Mouse (Mus musculus) frontal cortex, postnatal 25 days (tissue): ENCODE results near the gene Ints3.

Experiments used
- DNase-seq, 2 experiments: peaks; one replicate each; pipeline ENCODE4 v3.0.0; 2022; ENCODE audit warnings: low spot score in 2 of 2

The Ints3 gene

DNA sequence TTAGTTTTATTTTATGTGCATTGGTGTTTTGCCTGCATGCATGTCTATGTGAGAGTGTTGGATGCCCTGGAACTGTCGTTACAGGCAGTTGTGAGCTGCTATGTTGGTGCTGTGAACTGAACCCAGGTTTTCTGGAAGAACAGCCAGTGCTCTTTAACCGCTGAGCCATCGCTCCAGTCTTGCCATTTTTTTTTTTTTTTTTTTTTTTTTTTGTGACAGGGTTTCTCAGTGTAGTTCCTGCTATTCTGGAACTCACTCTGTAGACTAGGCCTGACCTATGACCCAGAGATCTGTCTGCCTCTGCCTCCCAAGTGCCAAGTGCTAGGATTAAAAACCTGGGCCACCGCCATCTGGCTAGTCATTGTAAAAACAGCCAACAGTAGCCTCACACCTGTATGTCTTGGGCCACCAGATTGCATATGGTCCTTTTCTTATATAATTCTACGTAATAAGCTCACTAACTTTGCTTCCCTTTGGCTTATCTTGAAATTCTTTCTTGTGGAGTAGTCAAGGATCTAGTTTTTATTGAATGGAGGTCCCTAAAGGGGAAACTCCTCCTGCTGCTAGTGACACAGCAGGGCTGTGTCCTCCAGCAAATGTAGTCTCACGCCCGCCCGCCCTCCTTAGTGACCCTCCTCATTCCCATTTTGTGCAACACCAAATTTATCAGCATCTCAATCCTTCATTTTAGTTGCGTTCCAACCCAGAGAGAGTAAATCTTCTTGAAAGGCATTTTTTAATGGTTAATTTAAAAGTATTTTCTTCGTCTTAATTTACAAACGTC, 12.2 kb upstream of the Ints3 start:
- no peak for DNase-seq

DNA sequence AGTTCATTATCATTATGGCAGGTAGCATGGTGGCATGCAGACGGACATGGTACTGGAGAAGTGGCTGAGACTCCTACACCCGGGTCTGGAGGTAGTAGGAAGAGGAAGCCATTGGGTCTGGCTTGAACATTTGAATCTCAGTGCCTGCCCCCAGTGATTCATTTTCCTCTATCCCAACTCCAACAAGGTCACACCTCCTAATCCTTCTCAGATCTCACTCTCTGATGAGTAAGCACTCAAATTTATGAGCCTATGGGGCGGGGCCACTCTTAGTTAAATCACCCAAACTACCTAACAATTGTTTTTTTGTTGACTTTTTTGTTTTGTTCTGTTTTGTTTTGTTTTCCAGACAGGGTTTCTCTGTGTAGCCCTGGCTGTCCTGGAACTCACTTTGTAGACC, 10.6 kb upstream of the Ints3 start:
- DNase-seq = no peak

DNA sequence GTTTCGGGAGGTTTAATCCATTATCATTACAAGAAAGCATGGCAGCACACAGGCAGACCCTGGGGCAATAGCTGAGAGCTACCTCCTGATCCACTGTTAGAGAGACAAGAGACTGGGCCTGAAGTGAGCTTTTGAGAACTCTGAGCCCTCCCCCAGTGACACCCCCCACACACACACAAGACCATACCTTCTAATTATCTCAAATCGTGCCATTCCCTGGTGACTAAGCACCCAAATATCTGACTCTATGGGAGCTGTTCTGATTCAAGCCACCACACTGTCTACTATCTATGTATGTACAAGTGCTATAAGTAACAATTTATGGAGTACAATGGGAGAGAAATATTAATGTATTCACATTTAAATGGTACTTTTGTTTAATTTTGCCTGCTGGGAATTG, 7.3 kb upstream of the Ints3 start:
- DNase-seq = no peak

DNA sequence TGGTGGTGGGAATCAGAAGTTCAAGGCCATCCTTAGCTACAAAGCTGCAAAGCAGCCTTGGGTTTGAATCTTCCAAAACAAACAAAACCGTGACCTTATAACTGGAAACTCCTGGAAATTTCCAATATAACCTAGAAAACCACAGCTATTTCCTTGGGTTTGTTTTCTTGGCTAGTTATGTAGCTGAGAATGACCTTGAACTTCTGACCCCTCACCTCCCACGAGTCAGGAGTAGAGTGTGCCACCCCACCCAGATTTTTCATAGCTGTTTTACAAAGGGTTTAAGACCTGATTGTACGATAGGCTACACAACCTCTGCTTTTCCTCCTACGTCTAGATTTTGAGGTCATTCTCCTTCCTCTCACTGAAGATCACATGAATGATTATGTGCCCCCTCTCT, 3.7 kb upstream of the Ints3 start:
- no peak for DNase-seq

DNA sequence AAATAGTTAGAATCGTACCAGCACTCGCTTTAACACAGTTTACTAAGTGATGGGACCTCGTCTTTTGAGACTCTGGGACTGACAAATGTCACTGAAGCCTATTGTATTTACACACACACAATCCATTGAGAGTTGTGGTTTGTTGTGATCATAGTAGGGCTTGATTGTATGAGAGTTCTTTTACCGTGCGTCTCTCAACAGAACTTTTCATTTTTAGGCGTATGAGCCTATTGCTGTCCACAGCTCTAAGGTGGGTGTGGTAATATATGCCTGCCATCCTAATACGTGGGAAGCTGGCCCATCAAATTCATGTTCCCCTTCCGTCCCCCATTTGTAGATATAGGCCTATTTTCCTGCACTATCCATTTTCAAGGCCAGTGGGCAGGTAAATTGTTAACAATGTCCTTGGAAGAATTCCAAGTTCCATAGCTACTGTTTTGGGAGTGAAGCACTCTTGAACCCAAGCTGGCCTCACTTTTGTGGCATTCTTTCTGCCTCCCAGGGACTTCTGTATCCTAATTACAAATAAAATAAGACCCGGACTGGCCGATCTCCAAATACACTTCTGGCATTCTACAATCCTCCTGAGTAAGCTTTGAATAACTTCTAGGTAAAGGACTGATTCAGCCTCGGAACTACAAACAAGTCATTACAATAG, 780 bp upstream of the Ints3 start:
- no peak for DNase-seq

DNA sequence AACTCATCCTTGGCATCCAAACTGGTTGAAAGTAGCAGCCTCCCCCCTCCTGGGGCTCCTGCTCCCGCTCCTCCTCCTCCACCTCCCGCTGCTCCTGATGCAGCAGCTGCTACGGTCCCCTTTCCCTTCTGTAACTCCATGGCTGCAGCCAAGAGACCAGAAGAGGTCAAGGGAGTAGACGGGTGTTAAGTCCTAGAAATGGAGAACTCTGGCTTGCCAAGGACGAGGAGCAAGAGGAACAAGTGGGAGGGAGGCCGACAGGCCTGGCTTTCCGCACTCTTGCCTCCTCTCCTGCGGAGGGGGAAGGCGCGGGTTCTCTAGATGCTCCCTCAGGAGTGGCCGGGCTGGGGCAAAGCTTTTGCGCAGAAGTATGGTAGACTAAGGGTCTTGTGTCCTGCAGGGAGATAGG, 607 bp downstream of the Ints3 start:
- peak in 1 of 2 experiments; percentile 36 for DNase-seq

DNA sequence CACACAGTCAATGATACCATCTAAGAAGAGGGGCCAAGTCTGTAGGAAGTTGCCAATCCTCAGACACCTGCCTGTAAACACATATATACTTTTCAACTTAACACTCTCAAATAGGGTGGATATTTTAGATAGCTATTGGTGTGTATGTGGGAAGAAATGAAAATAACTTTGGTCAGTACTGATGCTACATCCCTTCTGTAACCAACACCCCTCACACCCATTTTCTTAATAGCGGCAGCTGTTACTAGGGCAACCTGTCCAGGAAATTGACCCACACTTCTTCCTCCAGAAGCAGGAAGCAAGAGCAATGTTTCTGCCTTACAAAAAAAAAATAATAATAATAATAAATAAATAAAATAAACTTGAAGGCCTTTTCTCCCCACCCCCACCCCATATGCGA, 1.1 kb downstream of the Ints3 start:
- no peak for DNase-seq

DNA sequence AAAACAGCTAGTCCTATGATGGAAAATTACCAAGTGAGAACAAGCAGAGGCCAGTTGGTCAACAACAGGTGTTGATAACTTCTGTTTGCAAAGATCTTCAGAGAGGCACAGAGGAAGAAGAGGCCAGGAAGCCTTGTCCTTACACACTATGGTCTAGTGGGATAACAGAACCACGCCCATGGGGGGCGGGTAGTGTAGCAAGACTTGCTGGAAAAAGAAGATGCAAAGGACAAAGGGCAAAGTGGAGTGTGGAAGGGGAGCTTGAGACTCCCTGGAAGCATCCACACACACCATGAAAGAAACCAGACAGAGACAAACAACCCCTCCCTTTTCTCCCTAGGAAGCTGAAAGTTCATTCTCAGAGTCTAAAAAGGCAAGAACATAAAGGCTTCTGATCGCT, 3.8 kb downstream of the Ints3 start:
- no peak for DNase-seq

DNA sequence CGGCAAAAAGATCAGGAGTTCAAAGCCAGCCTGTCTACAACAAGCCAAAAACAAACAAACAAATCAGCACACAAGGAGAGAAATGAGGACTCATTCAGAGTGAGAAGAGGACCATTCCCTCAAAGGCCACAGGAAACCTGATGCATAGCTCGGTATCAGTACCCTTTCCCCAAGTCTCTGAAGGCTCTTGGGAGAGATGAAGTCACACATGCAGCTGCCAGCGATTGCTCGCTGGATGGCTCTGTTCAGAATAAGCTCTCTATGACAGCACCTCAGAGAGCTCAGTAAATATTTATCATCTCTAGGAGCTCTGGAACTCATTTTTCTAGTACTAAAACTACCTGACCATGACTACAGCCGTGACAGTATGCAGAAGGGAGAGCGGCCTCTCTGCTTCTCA, 5.2 kb downstream of the Ints3 start:
- DNase-seq = no peak

DNA sequence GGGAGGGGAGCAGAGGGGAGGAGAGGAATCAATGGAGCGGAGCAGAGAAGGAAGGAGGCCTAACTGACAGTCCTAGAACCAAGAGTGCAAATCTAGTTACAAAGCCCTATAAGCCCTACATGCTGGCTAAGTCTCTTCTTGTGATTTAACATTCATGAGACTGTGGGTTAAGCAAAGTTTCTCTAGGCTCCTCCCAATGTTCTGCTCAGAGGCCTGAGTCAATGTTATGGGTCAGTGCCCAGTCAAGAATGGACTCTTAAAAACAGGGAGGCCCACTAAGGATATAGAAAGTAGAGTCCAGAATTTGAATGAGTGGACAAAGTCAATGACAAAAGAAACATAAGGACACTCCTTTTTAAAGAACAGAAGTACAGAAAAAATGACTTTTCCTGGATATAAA, 5.8 kb downstream of the Ints3 start:
- DNase-seq = no peak

DNA sequence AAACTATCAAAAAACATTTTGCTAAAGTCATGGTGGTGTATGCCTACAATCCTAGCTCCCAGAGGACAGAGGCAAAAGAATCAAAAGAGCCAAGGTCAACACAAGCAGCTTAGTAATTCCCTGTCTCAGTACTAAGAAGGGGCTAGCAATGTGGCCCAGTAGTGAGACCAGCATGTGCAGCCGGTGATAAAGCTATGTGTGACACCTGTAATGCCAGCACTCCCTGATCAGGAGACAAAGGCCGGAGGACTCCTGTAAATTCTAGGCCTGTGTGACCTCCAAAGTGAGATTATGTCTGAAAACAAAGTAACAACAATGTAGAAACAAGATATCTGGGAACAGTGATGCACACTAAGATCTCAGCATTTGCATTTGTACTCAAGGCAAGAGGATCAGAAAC, 7.9 kb downstream of the Ints3 start:
- DNase-seq = no peak

DNA sequence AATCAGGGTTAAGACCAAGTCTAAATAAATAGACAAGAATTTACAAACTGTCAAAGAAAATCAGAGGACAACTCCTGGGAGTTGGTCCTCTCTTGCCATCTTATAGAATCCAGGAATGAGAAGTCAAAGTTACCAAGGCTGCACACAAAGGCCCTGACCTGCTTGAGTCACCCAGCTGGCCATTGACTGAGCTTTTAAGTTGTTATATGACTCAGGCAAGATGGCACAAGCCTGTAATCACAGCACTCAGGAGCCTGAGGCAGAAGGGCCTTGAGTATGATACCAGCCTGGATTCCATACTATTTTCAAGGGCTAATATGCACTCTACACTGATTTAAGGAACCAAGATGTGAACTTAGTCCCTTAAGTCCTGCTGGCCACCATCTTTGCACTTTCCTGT, 9.9 kb downstream of the Ints3 start:
- no peak for DNase-seq

DNA sequence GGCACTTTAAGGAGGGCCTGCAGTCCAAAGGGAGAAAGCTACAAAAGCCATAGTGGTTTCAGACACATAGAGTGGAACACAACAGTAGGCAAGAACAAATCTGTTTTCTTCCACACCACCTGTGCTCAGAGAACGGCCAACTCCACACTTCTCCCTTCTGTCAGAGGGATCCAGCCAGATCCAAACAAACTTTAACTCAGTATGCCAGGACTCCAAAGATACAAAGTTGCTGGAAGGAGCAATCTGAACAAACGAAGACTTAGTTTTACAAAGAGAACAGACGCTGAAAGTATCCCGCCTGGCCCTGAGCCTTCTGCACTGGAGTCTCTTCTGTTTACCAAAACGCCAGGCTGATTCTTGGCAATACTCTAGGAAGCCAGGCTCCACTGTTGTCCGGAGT, 12.7 kb downstream of the Ints3 start:
- DNase-seq = no peak

DNA sequence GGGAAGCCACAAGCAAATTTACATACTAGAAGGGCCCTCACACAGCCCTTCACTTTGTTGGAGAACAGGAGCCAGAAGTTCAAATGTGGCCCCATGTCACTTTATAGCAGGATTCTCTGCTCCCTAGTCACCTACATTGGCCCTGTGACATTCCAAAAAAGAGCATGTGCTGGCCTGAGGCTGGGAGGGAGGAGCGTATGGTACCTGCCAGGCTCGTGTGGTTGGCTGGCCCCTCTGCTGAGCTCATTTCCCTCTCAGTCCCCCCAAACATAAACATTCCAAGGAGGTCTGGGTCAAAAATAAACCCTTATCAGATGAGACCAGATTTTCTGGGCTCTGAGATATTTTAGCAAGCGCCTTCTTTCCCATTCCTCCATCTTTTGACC, 20.4 kb downstream of the Ints3 start:
- DNase-seq = no peak

DNA sequence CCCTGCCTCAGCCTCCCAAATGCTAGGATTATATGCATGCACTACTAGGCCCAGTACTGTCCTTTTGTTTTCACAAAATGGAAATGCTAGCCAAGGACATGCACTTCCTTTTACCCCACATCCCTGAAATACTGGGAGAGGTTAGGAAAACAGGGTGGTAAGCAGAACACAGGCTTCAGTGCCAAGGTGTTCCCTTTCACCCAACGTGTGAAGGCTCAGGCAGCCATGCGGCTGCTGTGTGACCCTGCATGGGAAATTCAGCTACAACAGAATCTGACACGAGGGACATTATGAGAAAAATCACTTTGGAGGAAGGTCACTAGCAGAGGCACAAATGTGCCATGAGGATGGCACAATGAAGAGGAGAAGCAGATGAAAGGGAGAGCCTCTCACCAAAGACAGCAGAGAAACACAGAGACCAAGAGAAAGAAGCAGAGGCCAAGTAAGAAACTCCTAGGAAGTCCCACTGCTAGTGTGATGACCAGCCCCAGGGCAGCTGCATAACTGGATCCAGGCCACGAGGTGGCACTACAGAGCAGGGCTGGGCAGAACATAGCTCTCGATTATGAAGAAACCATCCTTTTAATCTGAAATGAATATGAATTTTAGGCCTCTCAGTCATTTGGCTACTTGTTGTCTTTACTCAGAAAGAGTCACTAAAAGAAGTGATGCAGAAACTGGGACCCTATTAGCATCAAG, 21.0 kb downstream of the Ints3 start:
- peak; percentile 35 to 53 for DNase-seq

DNA sequence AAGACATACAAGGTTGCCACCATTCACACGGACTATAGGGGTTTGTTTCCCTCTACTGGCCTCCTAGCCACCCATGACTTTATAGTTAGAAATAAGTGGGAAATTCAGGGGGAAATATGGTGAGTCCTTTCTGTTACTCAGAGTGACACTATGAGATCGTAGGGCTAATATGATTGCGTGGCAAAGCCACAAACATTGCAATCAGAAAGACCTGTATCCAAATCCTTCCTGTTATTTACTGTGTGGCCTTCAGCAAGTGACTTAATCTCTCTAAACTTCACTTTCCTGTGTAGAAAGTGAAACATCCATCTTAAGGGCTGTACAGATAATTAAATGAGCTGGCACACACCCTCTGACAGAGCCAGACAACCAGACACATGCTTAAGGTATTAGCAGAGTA, 24.7 kb downstream of the Ints3 start:
- DNase-seq = no peak

DNA sequence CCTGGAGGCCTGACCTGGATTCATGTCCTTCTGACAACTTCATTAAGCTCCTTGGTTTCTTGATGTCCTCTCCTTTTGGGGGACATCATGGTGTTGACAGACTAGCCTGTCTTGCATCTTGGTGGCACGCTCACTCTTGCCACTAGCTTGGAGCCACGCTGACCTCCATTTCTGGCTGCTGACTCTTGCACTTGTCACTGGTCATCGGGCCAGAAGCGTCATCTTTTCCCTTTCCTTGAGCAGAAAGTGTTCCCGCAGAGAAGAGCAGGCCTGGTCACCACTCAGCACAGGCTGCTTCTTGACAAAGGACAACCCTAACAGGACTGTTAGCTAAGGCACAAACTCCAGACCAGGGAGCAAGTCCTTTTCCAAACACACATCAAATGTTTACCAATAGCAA, 27.0 kb downstream of the Ints3 start:
- DNase-seq = no peak

DNA sequence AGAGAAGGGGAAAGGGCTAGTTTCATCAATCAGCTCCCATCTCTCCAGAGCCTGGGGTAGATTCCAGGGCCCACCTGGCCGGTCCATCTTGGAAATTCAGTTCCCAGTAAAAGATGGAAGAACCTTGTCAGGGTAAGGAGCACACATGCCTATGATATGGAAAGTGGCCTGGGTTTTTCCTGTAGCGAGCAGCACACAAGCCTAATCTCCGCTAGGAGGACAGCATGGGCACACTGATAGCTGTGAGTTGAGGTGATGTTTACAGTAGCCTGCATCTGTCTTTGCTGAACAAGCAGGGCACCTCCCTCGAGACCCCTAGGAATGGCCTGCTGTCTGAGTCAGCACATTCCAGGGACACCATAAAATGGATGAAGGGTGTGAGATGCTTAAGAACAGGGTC, 28.8 kb downstream of the Ints3 start:
- no peak for DNase-seq

DNA sequence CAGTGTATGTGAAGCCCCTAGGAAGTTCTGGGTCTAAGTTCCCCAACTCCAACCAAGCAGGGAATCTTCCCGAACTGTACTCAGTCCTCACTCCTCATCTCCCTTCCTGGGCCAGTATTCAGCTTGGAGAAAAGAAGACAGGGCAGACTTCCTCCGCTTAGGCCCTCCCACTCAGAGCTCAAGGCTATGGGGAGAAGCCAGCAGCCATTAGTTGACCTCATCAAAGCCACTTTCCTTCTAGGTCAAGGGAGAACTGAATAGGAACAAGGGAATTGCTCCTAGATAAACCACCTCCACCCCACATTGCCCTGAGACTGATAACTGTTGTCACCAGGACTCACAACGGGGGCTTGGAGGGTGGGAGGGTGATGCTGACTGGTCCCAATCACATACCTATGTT, 29.3 kb downstream of the Ints3 start:
- DNase-seq = no peak

DNA sequence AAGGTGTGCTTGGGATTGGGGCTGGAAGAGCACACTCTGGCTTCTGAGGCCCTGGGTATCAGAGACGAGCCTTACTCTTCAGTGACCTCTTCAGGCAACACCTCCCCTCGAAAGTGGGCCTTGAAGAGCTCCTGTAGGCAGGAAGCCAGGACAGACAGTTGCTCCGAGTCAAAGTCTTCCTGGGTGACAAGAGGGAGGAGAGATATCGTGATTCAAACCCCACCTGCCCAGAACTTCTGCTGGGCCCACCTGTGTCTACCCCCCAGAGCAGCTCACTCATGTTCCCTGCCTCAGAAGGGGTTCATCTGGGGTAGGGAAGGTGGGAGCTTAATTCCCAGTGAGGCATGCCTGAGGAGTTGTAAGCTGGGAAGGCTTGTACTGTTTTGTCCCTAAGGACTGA, 32.4 kb downstream of the Ints3 start:
- DNase-seq = no peak

DNA sequence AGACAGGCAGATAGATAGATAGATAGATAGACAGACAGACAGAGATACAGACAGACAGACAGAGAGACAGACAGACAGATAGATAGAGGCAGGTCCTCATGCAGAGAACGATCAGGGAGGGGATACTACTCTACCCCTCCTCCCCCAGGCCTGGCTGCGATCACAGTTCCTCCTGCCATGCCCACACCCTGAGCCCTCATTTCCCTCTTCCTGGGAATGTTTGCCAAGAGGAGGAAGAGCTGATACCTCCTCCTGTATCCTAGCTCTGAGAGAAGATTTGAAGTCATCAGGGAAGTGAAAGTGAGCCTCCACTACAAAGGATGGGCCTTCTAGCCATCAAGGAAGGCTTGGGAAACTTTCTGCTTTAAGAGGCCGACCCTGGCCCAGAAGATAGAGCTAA, 37.8 kb downstream of the Ints3 start:
- no peak for DNase-seq

DNA sequence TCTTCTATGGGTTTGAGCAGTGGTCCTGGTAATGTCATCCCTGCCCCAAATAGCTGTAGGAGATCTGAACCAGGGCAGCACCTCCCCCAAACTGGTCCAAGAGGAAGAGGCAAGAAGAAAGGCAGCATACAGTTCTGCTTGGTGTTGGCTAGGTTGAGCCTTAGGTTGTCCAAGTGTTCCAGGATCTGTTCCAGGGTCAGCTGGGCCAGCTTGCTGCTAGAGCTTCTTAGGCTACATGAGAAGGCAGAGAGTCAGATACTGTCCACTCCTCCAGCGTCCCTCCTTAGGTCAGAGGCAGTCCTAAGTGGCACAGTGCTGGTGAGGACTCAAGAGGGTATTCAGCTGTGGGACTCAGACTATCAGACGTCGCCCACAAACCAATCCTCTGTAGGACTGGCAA, 40.8 kb downstream of the Ints3 start:
- no peak for DNase-seq

DNA sequence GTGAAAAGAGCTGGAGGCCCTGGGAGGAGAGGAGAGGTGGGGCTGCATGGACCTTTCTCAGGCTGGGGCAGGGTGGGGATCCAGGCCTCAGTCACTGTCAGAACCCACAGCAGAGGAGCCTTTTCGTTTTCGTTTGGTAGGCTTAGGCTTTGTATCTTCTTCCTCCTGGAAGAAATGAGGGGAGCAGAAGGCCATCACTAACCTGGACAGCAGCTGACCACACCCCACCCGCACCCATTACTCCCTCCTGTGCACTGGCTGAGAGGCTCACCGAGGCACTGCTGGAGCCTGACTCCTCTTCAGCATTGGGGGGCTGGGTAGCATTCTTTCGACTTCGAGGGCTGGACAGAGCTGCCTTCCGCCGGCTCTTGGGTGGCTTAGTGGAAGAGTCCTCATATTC, 41.5 kb downstream of the Ints3 start:
- DNase-seq = no peak
